Mouse (Mus musculus) kidney, embryonic 16.5 days (tissue): ENCODE data around the gene Cdk8. TPM values are rescaled to one million over a fixed set of nuclear protein-coding genes. Genes with fewer than 3 reads are reported as not detected.

Experiments
- ATAC-seq: fragments of 200-750 bp; cut with Nextera tagmentation; 2 replicates; pipeline ENCODE4 v1.8.0; 2017; ENCODE audit warnings: moderate TSS enrichment; ENCODE audit not compliant: low FRiP score, low TSS enrichment
- H3K27ac ChIP-seq: fragments of 300-500 bp; sonication (generic); 2 replicates; pipeline ENCODE4 v1.5.1; 2014; ENCODE audit warnings: low read length
- H3K27me3 ChIP-seq: fragments of 300-500 bp; sonication (generic); 2 replicates; pipeline ENCODE4 v1.6.1; 2014; ENCODE audit warnings: low read length, control low read depth, mixed read lengths; ENCODE audit not compliant: insufficient read depth
- H3K36me3 ChIP-seq: fragments of 300-500 bp; sonication (generic); 2 replicates; pipeline ENCODE4 v1.6.1; 2014; ENCODE audit warnings: low read length, control low read depth, mixed read lengths; ENCODE audit not compliant: insufficient read depth
- H3K4me1 ChIP-seq: fragments of 300-500 bp; sonication (generic); 2 replicates; pipeline ENCODE4 v1.6.1; 2014; ENCODE audit warnings: low read length, control low read depth, mixed read lengths; ENCODE audit not compliant: insufficient read depth
- H3K4me2 ChIP-seq: fragments of 300-500 bp; sonication (generic); replicated peaks from 2 replicates; pipeline ENCODE4 v1.6.1; 2014; ENCODE audit warnings: low read depth, low read length
- H3K4me3 ChIP-seq: fragments of 300-500 bp; sonication (generic); 2 replicates; pipeline ENCODE4 v1.5.1; 2014; ENCODE audit warnings: mild to moderate bottlenecking, low read length
- H3K9ac ChIP-seq: fragments of 300-500 bp; sonication (generic); replicated peaks from 2 replicates; pipeline ENCODE4 v1.6.1; 2014; ENCODE audit warnings: low read length
- H3K9me3 ChIP-seq: fragments of 300-500 bp; sonication (generic); 2 replicates; pipeline ENCODE4 v1.6.1; 2016; ENCODE audit warnings: low read length, control low read depth
- WGBS: fragments of 180-500 bp; shearing (Covaris S2); extraction: QIAGEN DNeasy Blood & Tissue Kit; methylation state at CpG from one replicate; pipeline ENCODE4 v1.1.7; 2014; 5-methylcytosine and 5-hydroxymethylcytosine counted together
- polyA plus RNA-seq: library from polyadenylated mRNA; unstranded; fragments of >200 nt; fragmentation: Nextera tagmentation; extraction: Ambion mirVana; gene quantifications from 2 replicates; pipeline ENCODE4 v1.2.1, GENCODE M21; 2015

Gene Cdk8
- polyA plus RNA-seq, 1 experiment from 2014 or later: 11.4 TPM

DNA sequence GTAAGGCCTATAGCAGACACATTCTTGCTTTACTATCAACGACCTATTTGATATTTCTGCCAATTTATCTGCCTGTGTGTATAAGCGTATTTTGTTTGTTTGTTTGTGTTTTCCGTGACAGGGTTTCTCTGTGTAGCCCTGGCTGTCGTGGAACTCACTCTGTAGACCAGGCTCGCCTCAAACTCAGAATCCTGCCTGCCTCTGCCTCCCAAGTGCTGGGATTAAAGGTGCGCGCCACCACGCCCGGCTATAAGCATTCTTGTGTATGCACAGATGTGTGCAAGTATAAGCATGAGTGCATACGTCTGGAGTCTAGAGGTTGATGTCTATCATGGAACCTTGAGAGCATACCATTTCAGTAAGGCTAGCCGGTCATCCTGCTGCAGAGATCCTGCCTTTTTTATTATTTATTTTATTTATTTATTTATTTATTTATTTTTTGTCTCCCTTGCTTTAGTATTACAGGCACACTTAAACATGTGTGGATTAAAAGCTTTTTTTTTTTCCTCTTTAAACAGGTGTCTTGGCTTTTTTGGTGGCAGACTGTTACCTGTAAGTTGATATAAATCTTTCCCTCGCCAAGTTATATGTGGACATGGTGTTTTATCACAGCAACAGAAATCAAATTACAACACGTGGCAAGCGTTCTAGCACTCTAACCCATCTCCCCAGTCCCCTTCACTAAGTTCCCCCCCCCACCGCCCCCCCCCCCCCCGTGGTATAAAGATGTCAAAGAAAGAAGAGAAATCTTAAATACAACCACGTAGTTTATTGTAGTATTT lies 970 bp upstream of the Cdk8 start:
- Histone ChIP-seq H3K27ac (peak overlapping the region; percentile 100), H3K4me1 (peaks cover 23% of the 10 kb centered on the region), H3K4me3 (peak overlapping the region; percentile 82), H3K9ac (peak overlapping the region; percentile 91), H3K9me3 (no peaks in the 10 kb centered on the region), H3K27me3 (no peaks in the 10 kb centered on the region), H3K36me3 (no peaks in the 10 kb centered on the region), H3K4me2 (peak overlapping the region; percentile 79)
- 54% methylated on average over 17 of the region's 17 CpGs for WGBS
- no peak for ATAC-seq

- under 1% methylated on average over 19 of the region's 19 CpGs for WGBS
- Histone ChIP-seq H3K9me3 (no peaks in the 10 kb centered on the region), H3K4me1 (peaks cover 37% of the 10 kb centered on the region), H3K27ac (peak overlapping the region; percentile 100), H3K36me3 (no peaks in the 10 kb centered on the region), H3K4me2 (peak overlapping the region; percentile 79), H3K27me3 (no peaks in the 10 kb centered on the region), H3K4me3 (peak overlapping the region; percentile 82), H3K9ac (peak overlapping the region; percentile 91)
- ATAC-seq: no peak
These were observed 596 bp downstream of the Cdk8 start for GRCm38 (mm10) chr5:146231655-146231996.

DNA sequence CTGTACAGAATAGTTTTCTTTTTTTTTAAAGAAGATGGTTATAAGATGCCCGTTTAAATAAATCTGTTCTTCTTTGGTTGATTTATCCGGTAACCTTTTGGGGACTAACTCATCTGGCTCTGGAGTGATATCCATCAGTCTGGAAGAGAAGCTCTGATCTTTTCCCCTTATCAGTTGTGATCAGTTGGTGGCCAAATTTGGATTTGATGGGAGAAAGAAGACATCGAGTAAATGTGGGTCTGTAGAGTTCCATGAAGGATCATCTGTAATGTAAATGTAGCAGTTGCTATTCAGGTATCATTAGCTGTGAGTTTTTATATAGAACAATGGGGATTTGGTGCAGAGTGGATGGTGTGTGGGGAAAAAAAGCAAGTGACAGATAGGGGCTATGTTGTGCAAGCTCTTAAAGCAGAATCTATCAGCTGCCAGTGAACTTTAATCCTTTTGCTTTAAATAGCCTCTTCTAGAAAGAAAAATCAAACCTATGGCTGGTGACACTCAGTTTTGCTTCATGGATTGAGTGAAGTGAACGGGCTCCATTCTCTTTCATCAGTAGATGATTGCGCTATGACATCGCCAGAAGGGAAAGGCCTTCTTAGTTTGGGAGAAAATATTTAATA lies 1.1 kb downstream of the Cdk8 start:
- Histone ChIP-seq H3K4me2 (peak overlapping the region; percentile 79), H3K27ac (no peak overlapping the region), H3K36me3 (no peaks in the 10 kb centered on the region), H3K4me3 (peak overlapping the region; percentile 82), H3K9me3 (no peaks in the 10 kb centered on the region), H3K27me3 (no peaks in the 10 kb centered on the region), H3K4me1 (peaks cover 43% of the 10 kb centered on the region), H3K9ac (peak overlapping the region; percentile 91)
- no peak for ATAC-seq
- 39% methylated on average over 6 of the region's 6 CpGs for WGBS

- Histone ChIP-seq H3K9me3 (no peaks in the 10 kb centered on the region), H3K4me3 (peak overlapping the region; percentile 82), H3K4me2 (peak overlapping the region; percentile 79), H3K4me1 (peaks cover 47% of the 10 kb centered on the region), H3K27ac (no peak overlapping the region), H3K9ac (0 out of 2 replicates have a peak overlapping the region, but pooled peaks have one; percentile 51), H3K36me3 (no peaks in the 10 kb centered on the region), H3K27me3 (no peaks in the 10 kb centered on the region)
- 68% methylated on average over 11 of the region's 11 CpGs for WGBS
- ATAC-seq: no peak
These were observed 1.8 kb downstream of the Cdk8 start for GRCm38 (mm10) chr5:146232816-146233215.

DNA sequence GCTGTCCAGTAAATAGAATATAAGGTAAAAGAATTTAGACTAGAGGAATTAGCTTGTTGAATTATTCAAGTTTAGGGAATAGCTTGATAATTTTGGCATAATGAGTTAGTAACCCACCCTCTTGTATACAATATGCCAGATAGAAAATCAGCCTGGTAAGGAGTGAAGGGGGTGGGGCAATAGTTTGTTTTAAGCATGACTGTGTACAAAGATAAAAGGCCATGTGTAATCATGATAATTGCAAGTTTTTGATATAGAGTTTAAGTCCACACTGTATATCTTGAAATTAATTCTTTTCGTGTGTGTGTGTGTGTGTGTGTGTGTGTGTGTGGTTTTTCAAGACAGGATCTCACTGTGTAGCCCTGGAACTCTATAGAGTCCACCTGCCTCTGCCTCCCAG lies 3.3 kb downstream of the Cdk8 start:
- ATAC-seq: no peak
- Histone ChIP-seq H3K4me3 (no peak overlapping the region), H3K9me3 (no peaks in the 10 kb centered on the region), H3K27ac (no peak overlapping the region), H3K4me1 (peaks cover 62% of the 10 kb centered on the region), H3K27me3 (no peaks in the 10 kb centered on the region), H3K9ac (no peak overlapping the region), H3K4me2 (no peak overlapping the region), H3K36me3 (no peaks in the 10 kb centered on the region)
- WGBS: 84% methylated on average over 1 of the region's 1 CpGs

GRCm38 (mm10) chr5:146238274-146238673 lies 7.2 kb downstream of the Cdk8 start:
- H3K4me1 ChIP-seq: peaks cover 57% of the 10 kb centered on the region
- H3K27me3 ChIP-seq: no peaks in the 10 kb centered on the region
- H3K4me2 ChIP-seq: no peak overlapping the region
- H3K4me3 ChIP-seq: no peak overlapping the region
- no peaks in the 10 kb centered on the region for H3K36me3 ChIP-seq
- WGBS: 79% methylated on average over 10 of the region's 10 CpGs
- H3K9me3 ChIP-seq: no peaks in the 10 kb centered on the region
- H3K9ac ChIP-seq: no peak overlapping the region
- no peak overlapping the region for H3K27ac ChIP-seq
- ATAC-seq: no peak

DNA sequence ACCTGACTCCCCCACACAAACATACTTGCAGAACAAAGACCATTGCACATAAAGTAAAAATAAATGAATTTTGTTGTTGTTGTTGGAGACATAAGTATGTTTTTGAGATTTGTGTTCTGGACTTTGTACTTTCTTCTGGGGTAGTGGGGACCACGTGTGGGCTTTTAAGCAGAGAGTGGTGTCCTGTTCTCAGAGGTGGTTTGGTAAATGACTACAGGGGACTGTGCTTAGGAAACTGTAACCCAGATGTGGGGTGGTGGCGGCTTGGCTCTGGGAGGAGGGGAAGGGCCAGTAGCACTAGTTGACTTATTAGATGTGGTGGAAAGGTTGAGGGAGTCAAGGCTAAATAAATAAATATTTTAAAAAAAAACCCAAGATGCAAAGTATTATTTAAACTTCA lies 9.7 kb downstream of the Cdk8 start:
- Histone ChIP-seq H3K9ac (no peak overlapping the region), H3K9me3 (no peaks in the 10 kb centered on the region), H3K4me3 (no peak overlapping the region), H3K27ac (peak overlapping the region; percentile 13; the same call in 1 of the 2 replicates), H3K27me3 (no peaks in the 10 kb centered on the region), H3K36me3 (no peaks in the 10 kb centered on the region), H3K4me2 (no peak overlapping the region), H3K4me1 (peaks cover 47% of the 10 kb centered on the region)
- WGBS: 75% methylated on average over 2 of the region's 2 CpGs
- no peak for ATAC-seq

DNA sequence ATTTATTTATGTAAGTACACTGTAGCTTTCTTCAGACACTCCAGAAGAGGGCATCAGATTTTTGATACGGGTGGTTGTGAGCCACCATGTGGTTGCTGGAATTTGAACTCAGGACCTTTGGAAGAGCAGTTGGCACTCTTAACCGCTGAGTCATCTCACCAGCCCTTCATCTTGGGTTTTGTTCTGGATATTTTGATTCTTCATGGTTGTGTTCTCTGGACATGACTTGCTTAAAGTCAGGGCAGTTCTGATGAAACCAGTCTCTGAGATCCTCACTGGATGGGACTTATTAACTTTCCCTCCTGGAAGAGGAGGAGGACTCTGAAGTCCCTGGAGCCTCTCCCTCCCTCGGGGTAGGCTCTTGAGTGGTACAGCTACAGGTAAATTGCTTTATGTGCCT lies 10.2 kb downstream of the Cdk8 start:
- no peaks in the 10 kb centered on the region for H3K27me3 ChIP-seq
- no peaks in the 10 kb centered on the region for H3K36me3 ChIP-seq
- H3K9me3 ChIP-seq: no peaks in the 10 kb centered on the region
- H3K4me2 ChIP-seq: no peak overlapping the region
- H3K27ac ChIP-seq: no peak overlapping the region
- no peak overlapping the region for H3K9ac ChIP-seq
- no peak for ATAC-seq
- 81% methylated on average over 3 of the region's 3 CpGs for WGBS
- H3K4me3 ChIP-seq: no peak overlapping the region
- peaks cover 44% of the 10 kb centered on the region for H3K4me1 ChIP-seq

GRCm38 (mm10) chr5:146245193-146245592 lies 14.2 kb downstream of the Cdk8 start:
- Histone ChIP-seq H3K9me3 (no peaks in the 10 kb centered on the region), H3K9ac (no peak overlapping the region), H3K27ac (no peak overlapping the region), H3K27me3 (no peaks in the 10 kb centered on the region), H3K4me3 (no peak overlapping the region), H3K4me2 (no peak overlapping the region), H3K36me3 (no peaks in the 10 kb centered on the region), H3K4me1 (peaks cover 10% of the 10 kb centered on the region; the same call in 1 of the 2 replicates)
- WGBS: 97% methylated on average over 4 of the region's 4 CpGs
- ATAC-seq: no peak
